Mouse (Mus musculus) embryonic facial prominence, embryonic 11.5 days (tissue): Measurements from ENCODE around the gene Grm3. TPM values are rescaled to one million over a fixed set of nuclear protein-coding genes. Genes with fewer than 3 reads are reported as not detected.
A peak's percentile ranks its signal among the peaks of the same experiment; 100 is the strongest.

Experiments used
- ATAC-seq: fragments of 200-750 bp; cut with Nextera tagmentation; replicated peaks from 2 replicates; pipeline ENCODE4 v1.8.0; 2017; ENCODE audit warnings: low read depth; ENCODE audit not compliant: insufficient number of reproducible peaks, low FRiP score, low TSS enrichment
- DNase-seq: peaks from one replicate; pipeline ENCODE4 v3.0.0-alpha.2; 2015; ENCODE audit warnings: low spot score
- H3K27ac ChIP-seq: fragments of 300-500 bp; sonication (generic); replicated peaks from 2 replicates; pipeline ENCODE4 v1.5.1; 2014; ENCODE audit warnings: mild to moderate bottlenecking, low read depth, low read length, control low read depth
- H3K27me3 ChIP-seq: fragments of 300-500 bp; sonication (generic); 2 replicates; pipeline ENCODE4 v1.6.1; 2014; ENCODE audit warnings: mild to moderate bottlenecking, low read length, moderate library complexity, mixed read lengths; ENCODE audit not compliant: control insufficient read depth, insufficient read depth
- H3K36me3 ChIP-seq: fragments of 300-500 bp; sonication (generic); replicated peaks from 2 replicates; pipeline ENCODE4 v1.6.1; 2014; ENCODE audit warnings: low read depth, mild to moderate bottlenecking, low read length, moderate library complexity, mixed read lengths; ENCODE audit not compliant: control insufficient read depth, insufficient read depth
- H3K4me1 ChIP-seq: fragments of 300-500 bp; sonication (generic); 2 replicates; pipeline ENCODE4 v1.6.1; 2014; ENCODE audit warnings: low read length, mixed read lengths; ENCODE audit not compliant: control insufficient read depth, insufficient read depth
- H3K4me2 ChIP-seq: fragments of 300-500 bp; sonication (generic); 2 replicates; pipeline ENCODE4 v1.6.1; 2014; ENCODE audit warnings: low read depth, mild to moderate bottlenecking, control low read depth, low read length, moderate library complexity
- H3K4me3 ChIP-seq: fragments of 300-500 bp; sonication (generic); 2 replicates; pipeline ENCODE4 v1.5.1; 2014; ENCODE audit warnings: low read depth, low read length, control low read depth
- H3K9ac ChIP-seq: fragments of 300-500 bp; sonication (generic); replicated peaks from 2 replicates; pipeline ENCODE4 v1.6.1; 2014; ENCODE audit warnings: mild to moderate bottlenecking, control low read depth, low read length
- H3K9me3 ChIP-seq: fragments of 300-500 bp; sonication (generic); replicated peaks from 2 replicates; pipeline ENCODE4 v1.6.1; 2016; ENCODE audit warnings: mild to moderate bottlenecking, low read length, inconsistent platforms, mixed read lengths; ENCODE audit not compliant: control insufficient read depth
- WGBS: fragments of 180-500 bp; shearing (Covaris S2); extraction: QIAGEN DNeasy Blood & Tissue Kit; methylation state at CpG from one replicate; pipeline ENCODE4 v1.1.7; 2014; 5-methylcytosine and 5-hydroxymethylcytosine counted together
- polyA plus RNA-seq: library from polyadenylated mRNA; unstranded; fragments of >200 nt; fragmentation: Nextera tagmentation; extraction: Ambion mirVana; gene quantifications from 2 replicates; pipeline ENCODE4 v1.2.1, GENCODE M21; 2014

Gene Grm3
- 0.13 and 0.80 TPM in 2 replicates for polyA plus RNA-seq

GRCm38 (mm10) chr5:9724956-9725600 lies at the start of gene Grm3:
Gene Grm3, minus strand, starts transcription at chr5:9725170.
- Histone ChIP-seq H3K4me3 (peak within 1 kb of the TSS; percentile 38), H3K4me2 (peak within 1 kb of the TSS; percentile 88), H3K27me3 (peaks cover 6% of the 10 kb centered on the region), H3K9ac (peak within 1 kb of the TSS; percentile 46), H3K4me1 (no peaks in the 10 kb centered on the region), H3K27ac (no peak within 1 kb of the TSS), H3K36me3 (no peaks in the 10 kb centered on the region), H3K9me3 (no peaks in the 10 kb centered on the region)
- under 1% methylated on average over 25 of the region's 25 CpGs for WGBS
- peak; percentile 5 for DNase-seq
- ATAC-seq = peak; percentile 46; the same call in 1 of the 2 replicates

DNA sequence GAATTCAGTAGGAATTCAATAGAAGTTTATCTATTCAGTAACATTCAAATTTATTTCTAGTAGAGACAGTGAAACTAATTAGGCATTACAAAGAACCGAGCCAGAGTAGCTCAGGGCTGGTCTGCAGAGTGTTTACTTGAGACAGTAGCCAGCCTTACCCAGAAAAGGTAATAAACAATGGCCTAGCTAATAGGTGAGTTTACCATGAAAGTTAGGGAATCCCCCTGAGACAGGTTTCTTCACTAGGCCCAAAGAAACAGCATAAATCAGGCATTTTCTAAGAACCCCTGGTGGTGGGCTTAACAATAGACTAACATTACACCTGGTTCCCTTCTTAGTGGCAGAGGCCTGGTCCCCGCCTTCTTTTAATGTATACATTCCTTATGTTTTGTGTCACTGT lies 30.8 kb upstream of the Grm3 start:
- Histone ChIP-seq H3K36me3 (no peaks in the 10 kb centered on the region), H3K4me2 (no peak overlapping the region), H3K27ac (no peak overlapping the region), H3K4me3 (no peak overlapping the region), H3K9ac (no peak overlapping the region), H3K9me3 (no peaks in the 10 kb centered on the region), H3K4me1 (no peaks in the 10 kb centered on the region), H3K27me3 (no peaks in the 10 kb centered on the region)
- ATAC-seq = no peak
- no peak for DNase-seq
- 79% methylated on average over 2 of the region's 2 CpGs for WGBS

- no peak for ATAC-seq
These were observed 23.2 kb upstream of the Grm3 start for GRCm38 (mm10) chr5:9748184-9748583.

GRCm38 (mm10) chr5:9744120-9744519 lies 19.1 kb upstream of the Grm3 start:
- Histone ChIP-seq H3K9ac (no peak overlapping the region), H3K4me2 (no peak overlapping the region), H3K36me3 (no peaks in the 10 kb centered on the region), H3K4me1 (no peaks in the 10 kb centered on the region), H3K4me3 (no peak overlapping the region), H3K27me3 (no peaks in the 10 kb centered on the region), H3K9me3 (no peaks in the 10 kb centered on the region), H3K27ac (no peak overlapping the region)
- ATAC-seq (no peak), DNase-seq (no peak)
- 89% methylated on average over 5 of the region's 5 CpGs for WGBS

More at GRCm38 (mm10) chr5:9748184-9748583, 23.2 kb upstream of the Grm3 start:
- DNase-seq = no peak
- no peak overlapping the region for H3K4me2 ChIP-seq
- no peak overlapping the region for H3K27ac ChIP-seq
- H3K36me3 ChIP-seq = no peaks in the 10 kb centered on the region
- 80% methylated on average over 5 of the region's 5 CpGs for WGBS
- no peak overlapping the region for H3K4me3 ChIP-seq
- no peaks in the 10 kb centered on the region for H3K9me3 ChIP-seq
- no peaks in the 10 kb centered on the region for H3K4me1 ChIP-seq
- no peaks in the 10 kb centered on the region for H3K27me3 ChIP-seq
- no peak overlapping the region for H3K9ac ChIP-seq

GRCm38 (mm10) chr5:9725601-9726268 lies 765 bp upstream of the Grm3 start:
- Histone ChIP-seq H3K4me2 (peak overlapping the region; percentile 88), H3K4me1 (no peaks in the 10 kb centered on the region), H3K27me3 (peaks cover 6% of the 10 kb centered on the region), H3K9me3 (no peaks in the 10 kb centered on the region), H3K36me3 (no peaks in the 10 kb centered on the region), H3K9ac (peak overlapping the region; percentile 46; the same call in 1 of the 2 replicates), H3K4me3 (peak overlapping the region; percentile 38), H3K27ac (no peak overlapping the region)
- ATAC-seq (peak; percentile 92), DNase-seq (peak; percentile 81)
- under 1% methylated on average over 22 of the region's 22 CpGs for WGBS

DNA sequence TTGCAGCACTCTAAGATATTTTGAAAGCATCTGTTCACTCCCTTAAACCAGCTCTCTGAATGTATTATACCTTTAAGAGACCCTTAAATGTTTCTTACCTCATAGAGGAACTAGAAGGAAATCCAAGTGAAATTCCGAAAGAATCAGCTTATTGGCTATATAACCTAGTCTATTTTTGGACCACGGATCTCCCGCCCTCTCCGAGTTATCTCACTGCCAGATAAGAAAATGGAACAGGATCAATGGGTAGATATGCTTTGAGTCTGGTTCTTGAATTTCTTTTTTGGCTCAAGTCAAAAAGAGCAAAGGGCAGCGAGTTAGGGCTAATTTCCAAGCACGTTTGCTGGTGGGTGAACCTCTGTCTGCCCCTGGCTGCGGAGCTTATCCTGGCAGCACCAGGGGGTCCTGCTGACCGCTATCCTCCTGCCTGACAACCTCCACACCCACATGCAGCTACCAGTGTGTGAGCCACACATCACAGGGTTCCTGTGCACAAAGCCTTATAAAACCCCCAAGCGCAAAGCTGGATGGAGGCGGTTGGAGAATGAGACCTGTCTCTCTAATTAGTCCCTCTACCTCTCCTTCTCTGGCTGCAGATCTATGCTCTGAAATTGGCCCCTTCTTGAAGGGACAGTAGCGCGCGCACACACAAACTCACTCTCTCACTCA lies 549 bp downstream of the Grm3 start:
- peak overlapping the region; percentile 38 for H3K4me3 ChIP-seq
- no peak overlapping the region for H3K9ac ChIP-seq
- H3K9me3 ChIP-seq = no peaks in the 10 kb centered on the region
- 15% methylated on average over 13 of the region's 13 CpGs for WGBS
- no peaks in the 10 kb centered on the region for H3K4me1 ChIP-seq
- no peaks in the 10 kb centered on the region for H3K36me3 ChIP-seq
- peak overlapping the region; percentile 88 for H3K4me2 ChIP-seq
- peaks cover 6% of the 10 kb centered on the region for H3K27me3 ChIP-seq
- ATAC-seq (no peak), DNase-seq (no peak)
- no peak overlapping the region for H3K27ac ChIP-seq

DNA sequence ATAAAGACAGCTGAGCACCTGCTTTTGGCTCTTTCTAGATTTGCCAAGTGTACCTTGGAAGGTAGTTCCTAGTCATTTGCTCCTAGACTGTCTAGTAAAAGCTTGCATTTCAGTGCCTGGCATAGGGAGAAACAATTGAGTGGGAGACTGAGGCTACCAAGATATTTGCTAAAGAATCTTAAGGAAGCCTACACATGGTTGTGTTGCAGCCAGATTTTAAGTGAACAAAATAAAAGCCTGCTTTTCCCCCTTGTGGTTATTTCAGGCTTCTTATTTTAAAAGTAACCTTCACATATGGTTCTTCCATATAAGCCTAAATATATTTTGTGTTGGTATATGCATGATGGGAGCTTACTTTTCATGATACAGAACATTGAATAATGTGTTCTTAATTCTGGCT lies 3.8 kb downstream of the Grm3 start:
- Histone ChIP-seq H3K9ac (no peak overlapping the region), H3K4me1 (no peaks in the 10 kb centered on the region), H3K9me3 (no peaks in the 10 kb centered on the region), H3K4me3 (no peak overlapping the region), H3K4me2 (no peak overlapping the region), H3K27me3 (peaks cover 6% of the 10 kb centered on the region), H3K27ac (no peak overlapping the region), H3K36me3 (no peaks in the 10 kb centered on the region)
- DNase-seq (no peak), ATAC-seq (no peak)

DNA sequence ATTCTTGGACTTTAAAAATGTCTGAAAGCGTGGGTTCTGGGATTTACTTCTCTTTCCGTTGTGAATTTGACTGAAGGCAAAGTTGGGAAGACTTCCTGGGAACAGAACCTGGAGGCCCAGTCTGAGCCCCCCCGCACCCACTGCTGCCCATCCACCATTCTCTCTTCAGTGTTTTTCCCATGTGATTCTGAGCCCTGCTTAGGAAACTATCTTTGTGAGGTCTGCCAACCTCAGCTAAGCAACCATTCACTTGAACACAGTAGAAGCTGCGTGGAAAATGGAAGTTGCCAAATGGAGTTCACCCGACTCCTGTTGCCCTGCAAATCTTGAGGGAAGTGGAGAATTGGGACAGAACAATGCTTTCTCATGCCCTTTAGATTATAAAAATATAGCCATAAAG lies 8.7 kb downstream of the Grm3 start:
- H3K4me3 ChIP-seq = no peak overlapping the region
- H3K4me1 ChIP-seq = no peaks in the 10 kb centered on the region
- H3K36me3 ChIP-seq = no peaks in the 10 kb centered on the region
- no peaks in the 10 kb centered on the region for H3K27me3 ChIP-seq
- H3K9me3 ChIP-seq = no peaks in the 10 kb centered on the region
- no peak overlapping the region for H3K4me2 ChIP-seq
- H3K9ac ChIP-seq = no peak overlapping the region
- no peak overlapping the region for H3K27ac ChIP-seq
- DNase-seq (no peak), ATAC-seq (no peak)
- 86% methylated on average over 5 of the region's 5 CpGs for WGBS
